Mouse (Mus musculus) MEL (cell line): Measurements from ENCODE around the gene Mip.

Source experiments
- CTCF ChIP-seq, 3 experiments: IDR thresholded peaks in 2 of 3; conservative IDR thresholded peaks in 1 of 3; 2 replicates each; pipeline ENCODE4 v1.5.1; 2011 to 2012; ENCODE audit warnings: low read length in 3 of 3, low read depth in 2 of 3, mild to moderate bottlenecking in 2 of 3, improper control_type of control experiment in 1 of 3, inconsistent platforms in 1 of 3, mixed read lengths in 1 of 3, moderate library complexity in 1 of 3; ENCODE audit not compliant: control insufficient read depth in 1 of 3, insufficient read depth in 1 of 3, poor library complexity in 1 of 3, severe bottlenecking in 1 of 3
- EP300 ChIP-seq, 2 experiments: IDR thresholded peaks; 2 replicates each; pipeline ENCODE4 v1.6.1; 2011; ENCODE audit warnings: improper control_type of control experiment in 2 of 2, low read length in 2 of 2, low read depth in 1 of 2, mild to moderate bottlenecking in 1 of 2
- GABPA ChIP-seq: IDR thresholded peaks from 2 replicates; pipeline ENCODE4 v1.6.1; 2012; ENCODE audit warnings: low read depth, mild to moderate bottlenecking, inconsistent platforms, low read length, improper control_type of control experiment, moderate library complexity
- NELFE ChIP-seq: IDR thresholded peaks from 2 replicates; pipeline ENCODE4 v1.6.1; 2011; ENCODE audit warnings: low read depth, low read length, improper control_type of control experiment
- POLR2A ChIP-seq, 2 experiments: IDR thresholded peaks; 2 replicates each; pipeline ENCODE4 v1.6.1; 2011 to 2012; ENCODE audit warnings: low read length in 2 of 2, mild to moderate bottlenecking in 2 of 2, control low read depth in 1 of 2, improper control_type of control experiment in 1 of 2, low read depth in 1 of 2, moderate library complexity in 1 of 2; ENCODE audit not compliant: control insufficient read depth in 1 of 2, insufficient read depth in 1 of 2, poor library complexity in 1 of 2
- POLR2AphosphoS2 ChIP-seq: IDR thresholded peaks from 2 replicates; pipeline ENCODE4 v1.6.1; 2011; ENCODE audit warnings: low read length, improper control_type of control experiment
- USF2 ChIP-seq, 2 experiments: IDR thresholded peaks; 2 replicates each; pipeline ENCODE4 v1.6.1; 2011 to 2012; ENCODE audit warnings: improper control_type of control experiment in 2 of 2, low read length in 2 of 2, borderline replicate concordance in 1 of 2, inconsistent platforms in 1 of 2, low read depth in 1 of 2, mild to moderate bottlenecking in 1 of 2; ENCODE audit not compliant: insufficient read depth in 1 of 2
- ZC3H11A ChIP-seq: IDR thresholded peaks from 2 replicates; pipeline ENCODE4 v1.6.1; 2012; ENCODE audit warnings: low read depth, mild to moderate bottlenecking, inconsistent platforms, low read length, improper control_type of control experiment
- ZNF384 ChIP-seq: IDR thresholded peaks from 2 replicates; pipeline ENCODE4 v1.6.1; 2012; ENCODE audit warnings: low read depth, mild to moderate bottlenecking, inconsistent platforms, low read length, improper control_type of control experiment

GRCm38 (mm10) chr10:128255925-128256324 is 30.3 kb downstream of the Mip start:
- TF ChIP-seq POLR2A (IDR thresholded peaks at IDR 0.05; ENCODE audit: control insufficient read depth in 1 of 2, insufficient read depth in 1 of 2, low read depth in 1 of 2, low read length in 2 of 2, poor library complexity in 1 of 2) (no peak), CTCF (IDR thresholded peaks at IDR 0.05 in 2 of 3, conservative IDR thresholded peaks at IDR 0.05 in 1 of 3; ENCODE audit: control insufficient read depth in 1 of 3, insufficient read depth in 1 of 3, low read depth in 2 of 3, low read length in 3 of 3, poor library complexity in 1 of 3, severe bottlenecking in 1 of 3) (no peak), NELFE (no peak), USF2 (IDR thresholded peaks at IDR 0.05; ENCODE audit: borderline replicate concordance in 1 of 2, insufficient read depth in 1 of 2, low read depth in 1 of 2, low read length in 2 of 2) (no peak), GABPA (no peak), ZC3H11A (no peak), EP300 (IDR thresholded peaks at IDR 0.05; ENCODE audit: low read depth in 1 of 2, low read length in 2 of 2) (no peak), ZNF384 (no peak), POLR2AphosphoS2 (no peak)
